Mouse (Mus musculus) cerebellum, adult 2 months (tissue): ENCODE results near the gene Cep131. TPM values are rescaled to one million over a fixed set of nuclear protein-coding genes. Genes with fewer than 3 reads are reported as not detected.

Experiments used
- DNase-seq, 2 experiments: peaks; one replicate each; pipeline ENCODE4 v3.0.0; 2021
- H3K27ac ChIP-seq: fragments of 200-500 bp; 2 replicates; pipeline ENCODE4 v1.5.1; 2012; ENCODE audit warnings: low read length, control low read depth, inconsistent platforms; ENCODE audit not compliant: insufficient read depth
- H3K27me3 ChIP-seq: fragments of 200-500 bp; 2 replicates; pipeline ENCODE4 v1.6.1; 2012; ENCODE audit warnings: inconsistent platforms, mild to moderate bottlenecking, low read length, moderate library complexity; ENCODE audit not compliant: control insufficient read depth, insufficient read depth
- H3K4me1 ChIP-seq: fragments of 200-500 bp; 2 replicates; pipeline ENCODE4 v1.6.1; 2011; ENCODE audit warnings: low read length; ENCODE audit not compliant: control insufficient read depth, insufficient read depth
- H3K4me3 ChIP-seq: fragments of 200-500 bp; replicated peaks from 2 replicates; pipeline ENCODE3; 2011; ENCODE audit warnings: mild to moderate bottlenecking, low read depth, low read length, control low read depth; ENCODE audit not compliant: insufficient read depth
- CTCF ChIP-seq: fragments of 200-500 bp; IDR thresholded peaks from 2 replicates; pipeline ENCODE4 v1.5.1; 2011; ENCODE audit warnings: low read depth, mild to moderate bottlenecking, control low read depth, low read length, moderate library complexity, borderline replicate concordance; ENCODE audit not compliant: insufficient read depth
- POLR2A ChIP-seq: fragments of 200-500 bp; IDR thresholded peaks from 2 replicates; pipeline ENCODE4 v1.6.1; 2011; ENCODE audit warnings: low read length, control low read depth, borderline replicate concordance; ENCODE audit not compliant: insufficient read depth
- WGBS: fragments of 180-500 bp; shearing (Covaris S2); methylation state at CpG from one replicate; pipeline ENCODE4 v1.1.7; 2018; 5-methylcytosine and 5-hydroxymethylcytosine counted together
- polyA plus RNA-seq: library from polyadenylated mRNA; depleted of rRNA; stranded (reverse); fragments of >200 nt; gene quantifications from 2 replicates; pipeline ENCODE4 v1.2.3, GENCODE M21; 2012; rRNA removed

Gene Cep131
- 32.3 and 33.0 TPM in 2 replicates for polyA plus RNA-seq

DNA sequence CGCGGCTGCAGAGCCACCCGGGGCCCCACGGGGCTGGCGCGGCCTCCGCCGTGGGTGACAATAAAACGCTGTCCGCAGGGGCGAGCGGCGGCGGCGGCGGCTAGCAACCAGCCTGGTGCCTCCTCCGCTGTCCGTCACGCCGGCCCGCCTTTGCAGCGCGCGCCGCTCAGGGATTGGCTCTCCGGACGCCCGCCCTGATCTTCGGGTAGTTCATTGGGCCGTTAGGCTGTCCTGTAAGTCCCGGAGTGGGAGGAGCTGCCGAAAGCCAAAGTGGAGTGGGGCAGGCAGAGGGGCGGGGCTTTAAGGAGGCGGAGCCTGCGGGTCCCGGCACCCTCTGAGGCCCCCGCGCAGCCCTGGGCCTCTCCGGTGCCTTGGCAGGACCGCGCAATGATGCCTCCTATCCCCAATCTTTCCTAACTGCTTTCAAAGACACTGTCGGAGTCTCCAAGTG, at the start of gene Cep131:
TSS of gene Cep131 (minus strand) at position 126 of the 451 bp plus-strand sequence.
- TF ChIP-seq CTCF (no peak), POLR2A (peak; percentile 73)

DNA sequence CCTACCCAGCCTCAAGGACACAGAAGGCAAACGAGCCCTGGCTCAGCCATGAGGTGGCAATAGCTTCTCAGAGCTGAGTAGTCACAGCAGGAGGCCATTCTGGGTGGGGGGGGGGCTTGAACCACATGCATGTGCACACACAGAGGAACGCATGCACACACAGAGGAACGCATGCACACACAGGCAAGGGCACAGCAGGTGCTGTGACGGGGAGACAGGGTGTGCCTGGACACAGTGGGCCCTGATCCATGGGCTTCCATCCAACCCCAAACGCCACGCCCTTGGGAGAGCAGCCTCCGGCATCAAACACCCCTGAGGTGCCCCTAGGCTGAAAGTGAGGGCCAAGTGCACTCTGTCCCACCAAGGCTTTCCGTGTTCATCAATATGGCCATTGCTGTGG, 49.6 kb upstream of the Cep131 start:
- H3K27ac ChIP-seq = no peak overlapping the region
- H3K4me3 ChIP-seq = no peak overlapping the region
- WGBS = 50% methylated on average over 8 of the region's 8 CpGs
- H3K4me1 ChIP-seq = peaks cover 10% of the 10 kb centered on the region
- no peak for DNase-seq
- H3K27me3 ChIP-seq = no peaks in the 10 kb centered on the region
- TF ChIP-seq CTCF (no peak), POLR2A (no peak)

More for the DNA sequence above, at the start of gene Cep131:
- Histone ChIP-seq H3K4me3 (peak within 1 kb of the TSS; percentile 65), H3K4me1 (peaks cover 16% of the 10 kb centered on the region), H3K27ac (peak within 1 kb of the TSS; percentile 84), H3K27me3 (no peaks in the 10 kb centered on the region)
- WGBS = 0% methylated on average over 42 of the region's 42 CpGs
- peak; percentile 98 to 99 for DNase-seq

DNA sequence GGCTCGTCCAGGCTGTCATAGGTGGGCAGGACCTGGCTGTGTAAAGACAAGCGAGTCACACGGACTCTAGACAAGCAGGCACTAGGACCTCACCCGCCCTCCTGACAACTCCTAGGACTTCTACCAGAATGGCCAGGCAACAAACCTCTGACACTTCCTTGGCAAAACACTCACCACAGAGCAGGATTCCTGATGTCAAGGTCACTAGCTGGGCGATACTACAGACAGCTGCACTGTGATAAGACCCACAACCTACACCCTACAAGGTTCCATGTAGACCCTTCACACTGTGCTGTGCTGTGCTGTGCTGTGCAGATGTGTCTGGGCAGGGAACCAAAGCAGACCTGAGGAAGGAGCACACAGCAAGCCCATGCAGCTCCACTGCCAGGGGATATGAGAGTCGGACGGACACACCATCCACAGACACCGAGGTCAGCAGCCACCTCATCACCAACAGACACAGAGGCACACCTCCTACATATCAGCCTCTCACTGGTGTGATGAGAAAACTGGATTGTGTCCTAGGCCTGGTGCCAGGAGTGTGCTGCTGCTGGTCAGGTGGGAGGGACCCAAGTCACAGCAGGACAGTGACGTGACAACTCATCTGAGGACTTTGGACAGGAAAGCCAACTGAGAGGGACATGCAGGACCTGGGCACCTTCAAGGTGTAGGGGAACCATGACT, 48.4 kb upstream of the Cep131 start:
- Histone ChIP-seq H3K4me3 (no peak overlapping the region), H3K4me1 (peaks cover 10% of the 10 kb centered on the region), H3K27ac (no peak overlapping the region), H3K27me3 (no peaks in the 10 kb centered on the region)
- WGBS = 87% methylated on average over 9 of the region's 9 CpGs
- DNase-seq = no peak
- TF ChIP-seq POLR2A = no peak
- TF ChIP-seq CTCF = no peak

DNA sequence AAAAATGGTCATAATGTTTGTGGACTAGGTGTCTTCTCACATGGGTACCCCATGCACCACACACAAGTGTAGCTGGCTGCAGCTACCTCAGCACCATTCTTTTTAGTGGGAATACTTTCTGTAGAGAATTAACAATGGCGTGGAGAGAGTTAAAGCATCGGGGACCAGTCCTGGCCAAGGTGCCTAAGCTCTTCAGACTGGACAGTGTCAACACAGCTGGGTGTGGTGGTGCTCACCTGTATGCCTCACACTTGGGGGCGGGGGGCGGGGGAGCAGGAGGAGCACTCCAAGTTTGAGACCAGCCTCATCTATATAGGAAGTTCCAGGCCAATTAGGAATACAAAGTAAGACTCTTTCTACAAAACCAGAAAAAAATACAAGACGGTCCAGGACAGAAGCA, 47.5 kb upstream of the Cep131 start:
- Histone ChIP-seq H3K27ac (no peak overlapping the region), H3K4me3 (no peak overlapping the region), H3K27me3 (no peaks in the 10 kb centered on the region), H3K4me1 (peaks cover 7% of the 10 kb centered on the region)
- TF ChIP-seq CTCF (no peak), POLR2A (no peak)
- DNase-seq = no peak
- WGBS = 96% methylated on average over 5 of the region's 5 CpGs

DNA sequence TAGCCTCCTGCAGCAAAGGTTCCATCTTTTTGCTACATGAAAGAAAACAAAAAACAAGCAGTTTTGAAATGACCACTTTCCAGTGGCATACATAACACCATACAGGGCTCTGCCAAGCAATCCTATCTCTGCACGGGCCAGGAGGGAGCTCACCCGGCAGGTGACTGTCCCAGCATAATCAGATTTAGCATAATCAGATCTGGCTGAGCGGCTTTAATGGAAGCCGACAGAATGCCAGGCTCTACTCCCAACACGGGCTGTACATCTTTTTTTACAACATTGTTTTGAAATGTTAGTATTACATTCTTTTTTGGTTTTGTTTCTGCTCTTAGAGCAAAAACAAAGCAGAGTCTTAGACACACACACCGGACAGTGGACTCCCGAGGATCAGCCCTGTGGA, 42.7 kb upstream of the Cep131 start:
- Histone ChIP-seq H3K27ac (no peak overlapping the region), H3K4me3 (no peak overlapping the region), H3K4me1 (no peaks in the 10 kb centered on the region), H3K27me3 (no peaks in the 10 kb centered on the region)
- 60% methylated on average over 7 of the region's 7 CpGs for WGBS
- TF ChIP-seq POLR2A = no peak
- no peak for TF ChIP-seq CTCF
- no peak for DNase-seq

DNA sequence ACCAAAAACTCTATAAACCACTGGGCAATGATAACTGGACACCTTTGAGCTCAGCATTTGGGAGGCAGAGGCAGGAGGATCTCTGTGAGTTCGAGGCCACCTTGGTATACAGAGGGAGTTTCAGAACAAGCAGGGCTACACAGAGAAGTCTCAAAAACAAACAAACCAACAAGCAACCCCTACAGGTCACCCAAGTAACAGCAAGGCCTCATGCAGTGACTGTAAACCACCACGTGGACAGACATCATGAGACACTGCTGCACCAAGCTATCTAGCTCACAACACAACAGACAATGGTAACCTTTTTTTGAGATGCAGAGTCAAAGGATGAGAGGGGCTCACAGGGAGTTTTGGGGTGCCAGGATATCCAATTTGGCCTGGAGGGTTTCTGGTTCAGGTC, 40.2 kb upstream of the Cep131 start:
- no peaks in the 10 kb centered on the region for H3K27me3 ChIP-seq
- H3K27ac ChIP-seq = no peak overlapping the region
- WGBS = 84% methylated on average over 2 of the region's 2 CpGs
- H3K4me3 ChIP-seq = no peak overlapping the region
- TF ChIP-seq CTCF = no peak
- TF ChIP-seq POLR2A = no peak
- no peak for DNase-seq
- H3K4me1 ChIP-seq = peaks cover 7% of the 10 kb centered on the region

DNA sequence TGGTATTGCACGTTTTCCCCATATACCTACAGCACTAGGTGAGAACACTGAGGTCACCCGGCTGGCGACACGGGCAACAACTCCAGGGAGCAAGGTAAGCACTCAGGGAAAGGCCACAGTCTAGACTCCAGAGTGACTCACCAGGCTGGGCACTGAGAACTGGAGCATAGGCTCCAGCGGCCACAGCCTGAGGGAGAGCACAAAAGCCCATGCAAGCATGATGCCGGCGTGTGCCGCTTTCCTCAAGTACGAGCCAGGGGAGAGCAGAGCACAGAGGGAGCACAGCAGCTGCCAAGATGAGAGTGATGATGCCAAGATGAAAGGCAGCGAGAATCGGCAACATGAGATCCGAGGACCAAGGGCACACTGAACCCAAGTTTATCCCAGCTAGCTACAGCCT, 35.5 kb upstream of the Cep131 start:
- peak in 1 of 2 experiments; percentile 44 for DNase-seq
- TF ChIP-seq POLR2A (no peak), CTCF (no peak)
- H3K27me3 ChIP-seq = no peaks in the 10 kb centered on the region
- H3K27ac ChIP-seq = no peak overlapping the region
- WGBS = 8% methylated on average over 12 of the region's 12 CpGs
- H3K4me1 ChIP-seq = peaks cover 31% of the 10 kb centered on the region
- H3K4me3 ChIP-seq = no peak overlapping the region
